Mouse (Mus musculus) adipocyte (in vitro differentiated cells): Measurements from ENCODE around the gene Phlda2.

Source experiments
- DNase-seq: peaks from one replicate; pipeline ENCODE4 v3.0.0-alpha.2; 2016; ENCODE audit warnings: low spot score

The Phlda2 gene

DNA sequence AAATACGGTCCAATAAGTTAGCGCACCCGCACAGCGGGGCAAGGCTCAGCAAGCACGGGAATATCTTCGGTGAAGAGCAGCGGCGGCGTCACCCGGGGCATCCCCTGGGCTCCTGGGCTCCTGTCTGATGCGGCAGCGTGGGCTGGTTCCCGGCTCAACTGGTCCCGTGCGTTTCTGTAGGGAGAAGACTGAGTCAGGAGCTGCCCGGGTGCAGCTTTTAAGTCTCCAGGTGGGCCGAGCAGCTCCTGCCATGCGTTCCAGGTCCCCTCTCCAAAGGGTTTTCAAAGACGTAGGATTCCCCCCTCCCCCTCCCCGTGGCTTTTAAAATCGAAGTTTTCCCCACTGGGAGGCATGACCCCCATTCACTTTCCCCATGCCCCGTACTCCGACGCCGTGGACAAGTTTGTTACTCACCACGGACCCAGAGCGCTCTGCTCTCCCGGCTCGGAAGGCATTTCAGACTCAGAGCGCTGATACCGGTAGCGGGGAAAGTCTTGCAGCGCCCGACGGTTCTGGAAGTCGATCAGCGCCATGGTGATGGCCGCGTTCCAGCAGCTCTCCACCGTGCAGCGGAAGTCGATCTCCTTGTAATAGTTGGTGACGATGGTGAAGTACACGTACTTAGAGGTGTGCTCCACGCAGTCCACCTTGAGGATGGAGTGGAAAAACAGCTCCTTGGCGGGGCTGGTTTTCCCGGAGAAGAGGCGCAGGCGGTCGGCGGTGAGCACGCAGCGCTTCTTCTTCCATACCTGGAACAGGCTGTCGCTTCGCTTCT lies 1.1 kb downstream of the Phlda2 start:
- DNase-seq: no peak

DNA sequence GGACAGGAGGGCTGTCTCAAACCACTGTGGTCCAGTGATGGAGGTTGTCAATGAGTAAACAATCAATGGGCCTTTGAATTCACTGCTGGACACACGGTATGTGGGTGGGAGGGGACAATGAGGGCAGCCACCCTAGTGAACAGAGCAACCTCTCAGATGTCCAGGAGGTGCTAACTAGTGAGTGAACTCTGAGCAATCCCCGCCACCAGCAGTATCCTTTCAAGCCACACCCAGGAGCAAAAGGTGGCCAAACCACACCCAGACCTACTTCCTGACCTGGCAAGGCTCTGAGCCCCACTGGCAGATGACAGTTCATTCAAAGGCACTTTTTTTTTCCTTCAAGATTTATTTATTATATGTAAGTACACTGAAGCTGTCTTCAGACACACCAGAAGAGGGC lies 2.0 kb downstream of the Phlda2 start:
- DNase-seq: no peak

DNA sequence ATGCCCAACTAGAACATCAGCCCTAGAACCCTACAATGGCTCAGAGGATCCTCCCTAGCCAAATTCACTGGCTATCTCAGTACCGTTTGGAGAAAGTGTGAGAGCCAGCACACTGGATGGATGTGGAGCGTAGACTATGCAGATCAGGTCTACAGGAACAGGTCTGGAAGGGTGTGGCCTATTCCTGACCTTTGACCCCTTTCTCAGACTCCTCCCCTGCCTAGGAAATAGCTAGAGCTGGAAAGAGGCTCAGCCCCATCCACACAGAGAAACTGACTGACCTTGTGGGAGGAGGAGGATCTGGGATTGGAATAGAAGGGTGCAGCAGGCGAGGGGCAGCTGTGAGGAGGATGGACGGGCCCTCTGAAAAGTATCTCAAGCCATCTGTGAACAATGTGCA lies 4.4 kb downstream of the Phlda2 start:
- DNase-seq: no peak

- no peak for DNase-seq
These were observed 7.6 kb downstream of the Phlda2 start for GRCm38 (mm10) chr7:143495104-143495961.

DNA sequence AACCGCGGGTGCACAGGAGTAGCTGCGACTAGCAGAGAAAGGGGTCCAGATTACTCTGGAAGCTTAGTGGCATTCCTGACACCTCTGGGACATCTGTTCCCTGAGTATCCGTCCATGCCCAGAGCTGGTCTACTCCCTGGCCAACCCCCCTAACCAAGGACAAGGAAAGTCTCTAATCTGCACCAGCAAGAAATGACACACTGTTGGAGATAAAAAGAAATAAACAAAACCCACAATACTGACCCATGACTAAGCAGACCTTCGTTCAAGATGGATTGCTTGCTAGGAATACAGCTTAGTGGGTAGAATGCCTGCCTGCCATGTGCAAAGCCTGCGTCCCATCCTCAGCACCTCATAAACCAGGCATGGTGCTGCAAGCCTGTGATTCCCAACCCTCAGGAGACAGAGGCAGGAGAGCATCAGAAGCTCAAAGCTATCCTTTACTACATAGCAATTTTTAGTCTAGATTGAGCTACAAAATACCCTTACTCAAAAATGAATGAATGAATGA lies 9.3 kb downstream of the Phlda2 start:
- no peak for DNase-seq

DNA sequence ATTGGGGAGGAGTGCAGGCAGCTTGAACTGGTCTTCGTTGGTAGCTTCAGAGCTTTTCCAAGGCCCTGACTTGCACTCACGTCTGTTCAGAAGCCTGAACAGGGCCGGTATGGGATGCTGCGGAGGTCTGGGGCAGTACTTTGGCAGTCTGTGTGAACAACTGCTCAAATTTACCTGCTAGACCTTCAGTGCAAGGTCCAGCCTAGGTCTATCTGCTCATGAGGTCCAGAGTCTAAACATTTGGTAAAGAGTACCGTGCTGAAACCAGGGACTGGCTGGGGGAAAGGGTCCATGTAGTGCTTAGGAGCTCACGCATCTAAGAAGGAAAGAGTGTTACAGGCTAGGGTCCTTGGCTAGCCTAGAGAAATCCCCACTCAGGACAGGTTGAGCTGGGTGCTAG lies 13.2 kb downstream of the Phlda2 start:
- no peak for DNase-seq

DNA sequence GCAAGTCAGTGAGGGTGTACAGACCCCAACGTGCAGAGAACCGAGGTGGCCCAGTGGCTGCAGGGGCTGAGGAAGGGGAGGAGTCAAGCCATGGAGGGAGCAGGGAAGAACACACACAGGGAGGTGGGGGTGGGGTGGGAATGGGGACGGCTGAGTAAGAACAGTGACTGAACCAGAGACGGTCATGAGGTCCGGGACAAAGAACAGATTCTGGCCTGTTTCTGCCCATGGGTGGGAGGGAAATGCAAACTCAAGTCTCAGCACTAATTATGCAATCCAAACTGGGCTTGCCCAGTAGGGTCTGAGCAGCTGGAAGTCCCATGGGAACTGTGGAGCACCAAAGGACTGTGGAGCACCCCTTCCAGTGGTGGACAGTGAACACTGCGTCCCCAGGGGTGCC lies 20.4 kb downstream of the Phlda2 start:
- DNase-seq: no peak

DNA sequence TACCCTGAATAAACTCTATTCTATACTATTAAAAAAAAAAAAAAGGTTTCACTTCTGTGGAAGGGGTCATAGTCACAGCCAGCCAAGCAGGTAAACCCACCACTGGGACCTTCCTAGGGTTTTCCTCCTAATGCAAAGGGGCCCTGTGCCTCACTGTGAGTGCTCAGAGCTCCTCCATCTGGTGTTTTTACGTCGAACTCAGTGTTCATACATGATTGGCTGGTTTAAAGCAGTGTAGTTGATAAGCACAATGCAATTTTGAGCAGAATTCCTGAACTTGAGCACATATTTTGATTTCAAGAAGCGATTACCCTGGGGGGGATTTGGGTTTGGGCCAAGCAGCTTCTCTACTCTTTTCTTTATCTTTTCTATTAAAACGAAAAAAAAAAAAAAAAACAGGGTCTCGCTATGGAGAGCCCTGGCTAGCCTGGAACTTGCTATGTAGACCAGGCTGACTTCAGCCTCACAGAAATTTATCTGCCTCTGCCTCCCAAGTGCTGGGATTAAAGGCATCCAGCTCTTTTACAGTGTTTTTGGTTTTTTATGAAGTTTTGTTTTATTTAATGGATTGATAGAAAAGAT lies 21.1 kb downstream of the Phlda2 start:
- no peak for DNase-seq

DNA sequence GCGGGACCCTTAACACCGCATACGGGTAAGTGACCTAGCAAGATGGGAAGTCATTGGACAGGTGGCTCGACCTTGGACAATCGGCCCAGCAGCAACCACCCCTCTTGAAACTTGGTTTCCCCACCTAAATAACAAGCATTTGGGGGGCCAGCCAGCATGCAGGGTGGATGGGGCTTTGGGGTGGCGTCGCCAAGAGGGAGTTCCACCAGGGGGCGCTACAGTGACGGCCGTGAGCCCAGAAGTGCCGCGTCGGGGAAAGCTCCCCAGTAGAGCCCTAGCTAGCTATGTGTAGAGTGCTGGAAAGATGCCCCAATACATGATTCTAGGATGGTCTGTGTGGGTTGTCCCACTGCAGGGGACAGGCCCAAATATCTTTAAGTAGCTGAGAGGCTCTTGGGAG lies 22.5 kb downstream of the Phlda2 start:
- DNase-seq: no peak

DNA sequence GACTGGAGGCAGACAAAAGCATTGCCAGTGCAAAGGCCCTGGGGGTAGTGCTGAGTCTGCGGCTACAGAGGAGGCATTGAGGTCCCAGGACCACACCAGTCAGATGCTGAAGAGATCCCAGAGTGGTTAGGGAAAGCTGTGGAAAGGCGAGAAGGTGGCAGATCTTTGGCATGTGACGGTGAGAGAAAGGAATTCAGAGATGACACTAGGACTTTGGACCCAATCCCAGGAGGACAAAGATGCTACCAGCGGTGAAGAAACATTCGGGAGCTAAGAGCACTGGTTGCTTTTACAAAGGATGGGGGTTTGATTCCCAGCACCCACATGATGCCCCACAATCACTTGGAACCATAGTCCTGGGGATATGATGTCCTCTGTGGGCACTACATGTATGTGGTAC lies 25.1 kb downstream of the Phlda2 start:
- no peak for DNase-seq

GRCm38 (mm10) chr7:143476702-143477335 lies 26.1 kb downstream of the Phlda2 start:
- no peak for DNase-seq

DNA sequence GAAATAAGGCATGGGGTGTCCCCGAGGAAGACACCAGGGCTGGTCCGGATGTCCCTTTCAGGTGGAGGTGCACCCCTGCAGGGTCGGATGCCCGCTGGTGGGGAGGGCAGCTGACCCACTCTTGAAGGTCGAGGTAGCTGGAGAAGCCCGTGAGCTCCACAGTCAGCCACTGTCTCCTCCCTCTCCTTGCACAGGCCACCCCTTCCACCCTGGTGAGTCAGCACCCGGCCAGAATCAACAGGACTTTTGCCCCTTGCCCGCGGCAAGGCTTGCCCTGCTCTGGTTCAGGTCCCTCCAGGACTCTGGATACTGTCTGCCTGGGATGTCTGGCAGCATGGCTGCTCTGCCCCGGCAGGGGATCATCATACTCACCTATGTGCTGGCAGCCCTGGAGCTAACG lies 27.1 kb downstream of the Phlda2 start:
- DNase-seq: no peak

- DNase-seq: no peak
These were observed 28.1 kb downstream of the Phlda2 start for GRCm38 (mm10) chr7:143474811-143475210.

GRCm38 (mm10) chr7:143473347-143474101 lies 29.4 kb downstream of the Phlda2 start, which contains the start of gene Slc22a18:
TSS of gene Slc22a18 (plus strand) at chr7:143473736.
- no peak for DNase-seq

DNA sequence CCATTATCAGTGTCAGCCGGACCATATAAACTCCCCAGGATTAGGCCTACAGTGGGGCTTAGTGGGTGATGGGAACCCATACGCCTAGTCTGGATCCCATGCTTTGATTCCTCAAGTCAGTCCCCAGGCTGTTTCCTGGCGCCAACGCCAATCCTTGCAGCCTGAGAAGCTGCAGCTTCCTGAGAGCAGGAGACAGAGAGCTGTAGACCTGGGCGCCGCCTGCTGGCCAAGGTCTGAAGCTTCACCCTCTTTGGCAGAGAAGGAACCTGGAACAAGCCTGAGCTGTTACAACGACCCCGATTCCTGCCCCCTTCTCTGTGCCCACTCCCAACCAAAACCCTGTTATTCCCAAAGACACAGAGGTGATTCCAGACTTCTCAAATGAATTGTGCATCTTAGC lies 33.0 kb downstream of the Phlda2 start:
- DNase-seq: peak; percentile 71

GRCm38 (mm10) chr7:143467714-143468113 lies 35.2 kb downstream of the Phlda2 start:
- DNase-seq: no peak

GRCm38 (mm10) chr7:143466099-143466677 lies 36.8 kb downstream of the Phlda2 start:
- peak; percentile 63 for DNase-seq

DNA sequence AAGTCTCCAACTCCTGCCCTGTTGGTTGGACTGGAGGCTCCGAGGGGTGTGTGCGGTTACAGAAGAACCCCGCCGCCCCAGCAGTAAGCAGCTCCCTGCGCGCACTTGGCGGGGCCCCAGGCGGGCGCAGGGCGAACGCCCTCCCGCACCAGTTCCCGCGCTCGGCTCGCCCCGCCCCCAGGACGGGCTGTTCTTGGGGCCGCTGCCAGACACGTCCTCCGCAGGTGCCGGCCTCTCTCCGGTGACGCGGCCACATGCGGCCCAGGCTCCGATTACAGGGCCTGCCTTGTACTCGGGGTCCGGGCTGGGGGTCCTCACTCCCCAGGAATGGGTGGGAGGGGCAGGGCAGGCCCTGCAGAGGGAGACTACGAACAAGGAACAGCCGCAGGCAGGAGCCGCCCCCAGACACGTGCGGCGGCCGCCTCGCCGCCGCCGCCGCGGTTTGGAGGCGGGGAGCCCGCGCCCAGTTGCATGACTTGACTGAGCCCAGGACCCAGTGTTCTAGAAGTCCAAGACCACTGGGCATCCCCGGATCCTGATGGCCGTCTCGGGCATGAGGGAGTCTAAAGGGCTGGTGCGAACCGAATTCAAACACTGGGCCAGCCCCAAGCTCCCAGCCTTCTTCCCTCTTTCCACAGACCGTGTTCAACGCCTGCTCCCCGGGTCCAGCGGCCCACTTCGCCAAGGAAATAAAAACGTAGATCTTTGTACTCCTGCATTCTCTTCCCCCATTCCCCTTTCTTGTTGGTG lies 38.0 kb downstream of the Phlda2 start:
- DNase-seq: no peak

DNA sequence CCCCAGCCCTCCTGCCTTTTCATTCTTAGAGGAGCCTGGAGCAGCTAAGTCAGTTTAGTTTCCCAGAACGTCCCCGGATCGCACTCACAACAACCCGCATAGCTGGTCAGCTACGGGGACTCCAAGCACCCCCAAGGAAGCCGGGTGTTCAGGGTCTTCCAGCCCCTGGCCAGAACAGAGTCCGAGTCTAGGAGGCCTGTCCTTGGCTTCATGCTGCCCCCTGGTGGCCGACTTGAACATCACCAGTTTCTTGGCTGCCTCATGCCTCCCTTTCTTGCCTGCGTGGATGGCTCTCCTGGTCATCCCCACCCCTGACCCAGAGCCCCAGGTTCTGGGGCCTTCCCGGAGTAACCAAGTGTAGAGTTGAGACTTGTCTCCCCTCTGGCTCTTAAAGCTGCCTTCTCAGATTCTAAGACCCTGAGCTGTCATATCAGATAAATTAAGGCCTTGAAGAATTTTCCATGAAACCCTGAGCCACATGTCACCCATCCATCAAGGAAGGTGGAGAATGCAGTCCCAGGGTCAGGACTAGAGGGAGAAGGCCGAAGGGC lies 39.0 kb downstream of the Phlda2 start:
- DNase-seq: peak; percentile 81

DNA sequence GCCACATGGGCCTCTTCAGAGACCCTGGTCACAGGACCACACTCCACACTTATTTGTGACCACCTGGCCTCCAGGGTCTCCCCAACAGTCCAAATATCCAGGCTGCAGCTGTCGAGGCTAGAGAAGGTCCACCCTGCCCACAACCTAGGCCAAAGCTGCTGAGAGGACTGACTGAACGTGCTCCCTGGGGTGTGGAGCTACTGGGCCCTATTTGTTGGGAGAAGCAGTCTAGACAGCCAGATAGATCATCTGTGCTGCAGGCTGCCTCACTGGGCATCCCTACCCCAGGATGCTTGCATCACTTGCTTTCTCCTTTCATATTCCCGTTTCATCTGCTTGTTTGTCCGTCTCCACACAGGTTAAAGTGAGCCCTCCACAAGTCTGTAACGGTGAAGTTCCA lies 40.4 kb downstream of the Phlda2 start:
- DNase-seq: no peak
